Mouse (Mus musculus) lung, embryonic 14.5 days (tissue): ENCODE results near the gene Oit3. TPM values are rescaled to one million over a fixed set of nuclear protein-coding genes. Genes with fewer than 3 reads are reported as not detected.
A peak's percentile ranks its signal among the peaks of the same experiment; 100 is the strongest.
"Not testable (repeated sequence)": the region's sequence is repeated elsewhere in the genome, so short reads cannot be mapped to it uniquely, and the experiment has no call there.

Experiments
- ATAC-seq: fragments of 200-750 bp; cut with Nextera tagmentation; 2 replicates; pipeline ENCODE4 v1.8.0; 2017; ENCODE audit warnings: mild to moderate bottlenecking, moderate TSS enrichment, moderate library complexity; ENCODE audit not compliant: insufficient read depth
- DNase-seq: peaks from one replicate; pipeline ENCODE4 v3.0.0-alpha.2; 2015
- H3K27ac ChIP-seq: fragments of 300-500 bp; sonication (generic); 2 replicates; pipeline ENCODE4 v1.5.1; 2014; ENCODE audit warnings: low read depth, mild to moderate bottlenecking, moderate library complexity
- H3K27me3 ChIP-seq: fragments of 300-500 bp; sonication (generic); 2 replicates; pipeline ENCODE4 v1.6.1; 2014; ENCODE audit warnings: low read length, control low read depth; ENCODE audit not compliant: insufficient read depth
- H3K36me3 ChIP-seq: fragments of 300-500 bp; sonication (generic); 2 replicates; pipeline ENCODE4 v1.6.1; 2014; ENCODE audit warnings: control low read depth; ENCODE audit not compliant: insufficient read depth
- H3K4me1 ChIP-seq: fragments of 300-500 bp; sonication (generic); 2 replicates; pipeline ENCODE4 v1.6.1; 2014; ENCODE audit warnings: antibody characterized with exemption, control low read depth; ENCODE audit not compliant: insufficient read depth
- H3K4me2 ChIP-seq: fragments of 300-500 bp; sonication (generic); 2 replicates; pipeline ENCODE4 v1.6.1; 2014; ENCODE audit warnings: mild to moderate bottlenecking
- H3K4me3 ChIP-seq: fragments of 300-500 bp; sonication (generic); 2 replicates; pipeline ENCODE4 v1.5.1; 2014; ENCODE audit warnings: low read depth, low read length
- H3K9ac ChIP-seq: fragments of 300-500 bp; sonication (generic); 2 replicates; pipeline ENCODE4 v1.6.1; 2014
- H3K9me3 ChIP-seq: fragments of 300-500 bp; sonication (generic); 2 replicates; pipeline ENCODE4 v1.6.1; 2016; ENCODE audit warnings: low read depth, low read length, control low read depth
- CTCF ChIP-seq: IDR thresholded peaks from 2 replicates; pipeline ENCODE4 v1.5.1; 2016; ENCODE audit warnings: antibody characterized with exemption, low read depth
- WGBS: fragments of 180-500 bp; shearing (Covaris S2); extraction: QIAGEN DNeasy Blood & Tissue Kit; methylation state at CpG from one replicate; pipeline ENCODE4 v1.1.7; 2014; 5-methylcytosine and 5-hydroxymethylcytosine counted together
- polyA plus RNA-seq: library from polyadenylated mRNA; unstranded; fragments of >200 nt; fragmentation: Nextera tagmentation; extraction: Ambion mirVana; gene quantifications from 2 replicates; pipeline ENCODE4 v1.2.1, GENCODE M21; 2014

Gene Oit3
- polyA plus RNA-seq, 1 experiment from 2014 or later = 0.62 TPM

GRCm38 (mm10) chr10:59419516-59419915, 22.1 kb downstream of the Oit3 start:
- WGBS = 76% methylated on average over 4 of the region's 4 CpGs
- H3K27me3 ChIP-seq = no peaks in the 10 kb centered on the region

GRCm38 (mm10) chr10:59416623-59417022, 25.0 kb downstream of the Oit3 start:
- Histone ChIP-seq H3K9ac (no peak overlapping the region), H3K4me2 (no peak overlapping the region), H3K4me1 (no peaks in the 10 kb centered on the region), H3K36me3 (no peaks in the 10 kb centered on the region), H3K4me3 (no peak overlapping the region), H3K27me3 (no peaks in the 10 kb centered on the region), H3K27ac (no peak overlapping the region), H3K9me3 (no peaks in the 10 kb centered on the region)
- DNase-seq (no peak), ATAC-seq (no peak)
- no peak for TF ChIP-seq CTCF
- WGBS = 62% methylated on average over 3 of the region's 3 CpGs

More at GRCm38 (mm10) chr10:59419516-59419915, 22.1 kb downstream of the Oit3 start:
- ATAC-seq (no peak), DNase-seq (no peak)
- TF ChIP-seq CTCF = no peak
- Histone ChIP-seq H3K36me3 (no peaks in the 10 kb centered on the region), H3K4me3 (no peak overlapping the region), H3K27ac (no peak overlapping the region), H3K9me3 (no peaks in the 10 kb centered on the region), H3K4me2 (no peak overlapping the region), H3K4me1 (no peaks in the 10 kb centered on the region), H3K9ac (no peak overlapping the region)

- peak; percentile 27 for TF ChIP-seq CTCF
- H3K4me1 ChIP-seq = no peaks in the 10 kb centered on the region
- no peaks in the 10 kb centered on the region for H3K36me3 ChIP-seq
- WGBS = 91% methylated on average over 4 of the region's 4 CpGs
- H3K9me3 ChIP-seq = no peaks in the 10 kb centered on the region
- no peak overlapping the region for H3K9ac ChIP-seq
- ATAC-seq = no peak
- DNase-seq = no peak
- H3K4me2 ChIP-seq = no peak overlapping the region
- H3K27ac ChIP-seq = no peak overlapping the region
- H3K27me3 ChIP-seq = no peaks in the 10 kb centered on the region
- H3K4me3 ChIP-seq = no peak overlapping the region
Measured at GRCm38 (mm10) chr10:59413711-59414110, 27.9 kb downstream of the Oit3 start.

GRCm38 (mm10) chr10:59410264-59410663, 31.3 kb downstream of the Oit3 start:
- no peaks in the 10 kb centered on the region for H3K4me1 ChIP-seq
- no peak for TF ChIP-seq CTCF
- no peak overlapping the region for H3K27ac ChIP-seq
- 68% methylated on average over 12 of the region's 12 CpGs for WGBS
- no peaks in the 10 kb centered on the region for H3K36me3 ChIP-seq
- no peak for DNase-seq
- H3K4me2 ChIP-seq = no peak overlapping the region
- H3K4me3 ChIP-seq = no peak overlapping the region
- ATAC-seq = no peak
- no peaks in the 10 kb centered on the region for H3K27me3 ChIP-seq
- no peak overlapping the region for H3K9ac ChIP-seq
- H3K9me3 ChIP-seq = no peaks in the 10 kb centered on the region

- DNase-seq = no peak
Measured at GRCm38 (mm10) chr10:59408499-59408898, 33.1 kb downstream of the Oit3 start.

GRCm38 (mm10) chr10:59403793-59404149, 37.8 kb downstream of the Oit3 start:
- H3K9ac ChIP-seq = no peak overlapping the region

More at GRCm38 (mm10) chr10:59408499-59408898, 33.1 kb downstream of the Oit3 start:
- H3K9me3 ChIP-seq = no peaks in the 10 kb centered on the region
- H3K4me2 ChIP-seq = no peak overlapping the region
- no peaks in the 10 kb centered on the region for H3K27me3 ChIP-seq
- no peak for ATAC-seq
- 38% methylated on average over 6 of the region's 6 CpGs for WGBS
- TF ChIP-seq CTCF = no peak
- H3K4me1 ChIP-seq = no peaks in the 10 kb centered on the region
- H3K9ac ChIP-seq = no peak overlapping the region
- H3K4me3 ChIP-seq = no peak overlapping the region
- no peaks in the 10 kb centered on the region for H3K36me3 ChIP-seq
- no peak overlapping the region for H3K27ac ChIP-seq

GRCm38 (mm10) chr10:59402899-59403792, 38.4 kb downstream of the Oit3 start, which contains the start of gene Pla2g12b:
TSS of gene Pla2g12b (plus strand) at chr10:59403660.
- DNase-seq (no peak), ATAC-seq (no peak)
- no peak for TF ChIP-seq CTCF
- no peak within 1 kb of the TSS for H3K4me3 ChIP-seq
- no peak within 1 kb of the TSS for H3K9ac ChIP-seq
- H3K36me3 ChIP-seq = no peaks in the 10 kb centered on the region
- H3K27ac ChIP-seq = no peak within 1 kb of the TSS
- no peaks in the 10 kb centered on the region for H3K9me3 ChIP-seq
- no peaks in the 10 kb centered on the region for H3K27me3 ChIP-seq
- WGBS = 49% methylated on average over 21 of the region's 21 CpGs
- H3K4me1 ChIP-seq = no peaks in the 10 kb centered on the region
- H3K4me2 ChIP-seq = no peak within 1 kb of the TSS

More at GRCm38 (mm10) chr10:59403793-59404149, 37.8 kb downstream of the Oit3 start:
- Histone ChIP-seq H3K4me3 (no peak overlapping the region), H3K4me1 (no peaks in the 10 kb centered on the region), H3K4me2 (no peak overlapping the region), H3K9me3 (no peaks in the 10 kb centered on the region), H3K36me3 (no peaks in the 10 kb centered on the region), H3K27me3 (no peaks in the 10 kb centered on the region), H3K27ac (no peak overlapping the region)
- DNase-seq (no peak), ATAC-seq (no peak)
- TF ChIP-seq CTCF = no peak
- WGBS = 46% methylated on average over 10 of the region's 10 CpGs

GRCm38 (mm10) chr10:59395461-59395860, 46.1 kb downstream of the Oit3 start, which contains the start of gene Gm10273:
TSS of gene Gm10273 (plus strand) at chr10:59395632.
- not testable (repeated sequence) for H3K9ac ChIP-seq, H3K27me3 ChIP-seq

More at GRCm38 (mm10) chr10:59395461-59395860, 46.1 kb downstream of the Oit3 start, which contains the start of gene Gm10273:
- H3K27ac ChIP-seq, H3K4me2 ChIP-seq, H3K9me3 ChIP-seq, ATAC-seq, H3K4me3 ChIP-seq, DNase-seq, H3K4me1 ChIP-seq, H3K36me3 ChIP-seq: not testable (repeated sequence)
- 92% methylated on average over 11 of the region's 25 CpGs for WGBS
